Comparison of ENCODE assay signal across 7 mouse cellular contexts in genomic region chr15:86085301-86086225, GRCm38 (mm10). TPM values are rescaled to one million over a fixed set of nuclear protein-coding genes. Genes with fewer than 3 reads are reported as not detected.
A peak's percentile ranks its signal among the peaks of the same experiment; 100 is the strongest.
DNase-seq lines count a peak whose midpoint lies in the region; ATAC-seq and TF ChIP-seq lines count a peak whose summit lies in the region.

No protein-coding gene starts in this region.

- H3K9me3 ChIP-seq in heart, embryonic 16.5 days (replicated peaks; ENCODE audit: control insufficient read depth, low read length), result no peaks in the 10 kb centered on the region
- H3K9me3 ChIP-seq in midbrain, postnatal 0 days (ENCODE audit: low read length), result no peaks in the 10 kb centered on the region

- peak; percentile 79 for TF ChIP-seq CTCF in midbrain, postnatal 0 days (IDR thresholded peaks at IDR 0.05)

- peaks cover 91% of the 10 kb centered on the region for H3K4me1 ChIP-seq in heart, embryonic 16.5 days (ENCODE audit: control insufficient read depth, insufficient read depth, low read length)
- peaks cover 47% of the 10 kb centered on the region for H3K4me1 ChIP-seq in midbrain, postnatal 0 days (ENCODE audit: insufficient read depth, low read length)

- WGBS in heart, embryonic 16.5 days, result 20% methylated on average over 17 of the region's 17 CpGs
- WGBS in midbrain, postnatal 0 days, result 23% methylated on average over 17 of the region's 17 CpGs

- no peak overlapping the region for H3K4me3 ChIP-seq in heart, embryonic 16.5 days (ENCODE audit: low read length)
- H3K4me3 ChIP-seq in midbrain, postnatal 0 days (ENCODE audit: low read depth, low read length), result no peak overlapping the region

- H3K36me3 ChIP-seq in heart, embryonic 16.5 days (ENCODE audit: control insufficient read depth, insufficient read depth), result no peaks in the 10 kb centered on the region
- H3K36me3 ChIP-seq in midbrain, postnatal 0 days (ENCODE audit: insufficient read depth, low read length), result no peaks in the 10 kb centered on the region

- H3K27me3 ChIP-seq in heart, embryonic 16.5 days (ENCODE audit: control insufficient read depth, insufficient read depth, low read length), result no peaks in the 10 kb centered on the region
- H3K27me3 ChIP-seq in midbrain, postnatal 0 days (ENCODE audit: insufficient read depth, low read length), result no peaks in the 10 kb centered on the region

- ATAC-seq in CD4-positive, CD25-positive, alpha-beta regulatory T cell, adult 4 months, result peak; percentile 49
- peak; percentile 13; the same call in 1 of the 2 replicates for ATAC-seq in heart, embryonic 16.5 days (replicated peaks; ENCODE audit: extremely low read depth, insufficient read depth, low FRiP score)
- peak; percentile 41; the same call in 1 of the 2 replicates for ATAC-seq in midbrain, postnatal 0 days (ENCODE audit: low FRiP score)

- peak overlapping the region; percentile 94 for H3K27ac ChIP-seq in heart, embryonic 16.5 days (ENCODE audit: low read length)
- H3K27ac ChIP-seq in midbrain, postnatal 0 days (ENCODE audit: low read depth, low read length), result peak overlapping the region; percentile 81

- DNase-seq in A20 (ENCODE audit: low read depth, low spot score), result peak; percentile 35
- peak; percentile 37 for DNase-seq in embryo, embryonic 11 days
- peak; percentile 74 to 87 for DNase-seq in kidney, postnatal 36 days
- peak; percentile 66 for DNase-seq in midbrain, postnatal 0 days (ENCODE audit: low spot score)
- DNase-seq in spleen, adult 12 weeks (ENCODE audit: low spot score), result no peak

- peak overlapping the region; percentile 28 for H3K4me2 ChIP-seq in heart, embryonic 16.5 days (ENCODE audit: low read depth, low read length)
- no peak overlapping the region for H3K4me2 ChIP-seq in midbrain, postnatal 0 days (ENCODE audit: low read depth, low read length, poor library complexity, severe bottlenecking)

- H3K9ac ChIP-seq in heart, embryonic 16.5 days (ENCODE audit: low read length), result peak overlapping the region; percentile 68
- peak overlapping the region; percentile 24; the same call in 1 of the 2 replicates for H3K9ac ChIP-seq in midbrain, postnatal 0 days (replicated peaks; ENCODE audit: low read length, poor library complexity, severe bottlenecking)

RNA-seq across cellular contexts. Expression of gene Gramd4, which starts 28.1 kb away (rescaled TPM):
- polyA plus RNA-seq in CD4-positive, CD25-positive, alpha-beta regulatory T cell, adult 4 months (2017; shearing (Covaris generic)), result 10 to 100 TPM; 25.3 to 25.7 TPM
- polyA plus RNA-seq in heart, embryonic 16.5 days (2015; fragmentation: Nextera tagmentation; extraction: Ambion mirVana), result 18.7 and 22.2 TPM in 2 replicates
- total RNA-seq in midbrain, postnatal 0 days (2014; rRNA removed), result 43.4 and 47.6 TPM in 2 replicates
- 21.5 and 22.5 TPM in 2 replicates for polyA plus RNA-seq in midbrain, postnatal 0 days (2015; fragmentation: Nextera tagmentation; extraction: Ambion mirVana)

RNA-seq across cellular contexts. Expression of gene Celsr1, which starts 52.0 kb away (rescaled TPM):
- polyA plus RNA-seq in CD4-positive, CD25-positive, alpha-beta regulatory T cell, adult 4 months (2017; shearing (Covaris generic)), result 1 to 10 TPM; 3.3 to 3.8 TPM
- polyA plus RNA-seq in heart, embryonic 16.5 days (2015; fragmentation: Nextera tagmentation; extraction: Ambion mirVana), result 1.7 TPM in 2 replicates
- total RNA-seq in midbrain, postnatal 0 days (2014; rRNA removed), result 13.7 and 15.0 TPM in 2 replicates
- 0.60 and 0.79 TPM in 2 replicates for polyA plus RNA-seq in midbrain, postnatal 0 days (2015; fragmentation: Nextera tagmentation; extraction: Ambion mirVana)
